Mouse (Mus musculus) hematopoietic stem cell, adult 5-6 weeks (primary cell): Measurements from ENCODE around the gene Paqr4. TPM values are rescaled to one million over a fixed set of nuclear protein-coding genes. Genes with fewer than 3 reads are reported as not detected.
A peak's percentile ranks its signal among the peaks of the same experiment; 100 is the strongest.

ENCODE experiments used
- ATAC-seq, 2 experiments: fragments of 125-278 bp in 1 of 2; replicated peaks in 1 of 2; 2 replicates each; pipeline ENCODE4 v1.8.0; 2016 to 2017; ENCODE audit warnings: inconsistent platforms in 2 of 2, mild to moderate bottlenecking in 2 of 2, moderate number of reproducible peaks in 2 of 2, low read depth in 1 of 2, moderate TSS enrichment in 1 of 2; ENCODE audit not compliant: low FRiP score in 2 of 2, poor library complexity in 2 of 2, severe bottlenecking in 2 of 2, insufficient read depth in 1 of 2, low TSS enrichment in 1 of 2
- total RNA-seq: library from RNA; stranded (forward); fragments of 172-1452, 232-1000 nt; gene quantifications from 2 replicates; pipeline ENCODE4 v1.2.3, GENCODE M21; 2017

Gene Paqr4
- total RNA-seq, 1 experiment from 2014 or later = 3.4 TPM

- peak; percentile 100 for ATAC-seq
Observed at GRCm38 (mm10) chr17:23700079-23700478, 40.6 kb downstream of the Paqr4 start.

- peak in 1 of 2 experiments; percentile 12; a peak in 1 of 4 replicates for ATAC-seq
Observed at GRCm38 (mm10) chr17:23699131-23700077, 41.3 kb downstream of the Paqr4 start.

GRCm38 (mm10) chr17:23695801-23696200 is 44.9 kb downstream of the Paqr4 start:
- ATAC-seq = no peak

GRCm38 (mm10) chr17:23694491-23694890 is 46.2 kb downstream of the Paqr4 start:
- ATAC-seq = no peak

Other genes with a start within 250 kb of the Paqr4 start
- gene Zfp213, start 176.6 kb downstream of the Paqr4 start, total RNA-seq = 6.4 and 11.4 TPM in 2 replicates
- gene Zfp13, start 141.4 kb downstream of the Paqr4 start, total RNA-seq = 0.25 TPM in 1 of 2 replicates, not detected in the other
- not detected in 2 replicates for gene Zscan10, start 140.0 kb downstream of the Paqr4 start, total RNA-seq
- 2.7 and 5.2 TPM in 2 replicates for gene Mmp25, start 95.6 kb downstream of the Paqr4 start, total RNA-seq
- not detected in 2 replicates for gene Bicdl2, start 80.4 kb downstream of the Paqr4 start, total RNA-seq
- 32.0 and 33.6 TPM in 2 replicates for gene Hcfc1r1, start 67.3 kb downstream of the Paqr4 start, total RNA-seq
- 34.0 and 48.2 TPM in 2 replicates for gene Thoc6, start 67.0 kb downstream of the Paqr4 start, total RNA-seq
- 6.3 and 24.1 TPM in 2 replicates for gene Tnfrsf12a, start 63.4 kb downstream of the Paqr4 start, total RNA-seq
- gene Cldn6, start 61.6 kb downstream of the Paqr4 start, total RNA-seq = not detected in 2 replicates
- gene Cldn9, start 56.8 kb downstream of the Paqr4 start, total RNA-seq = not detected in 2 replicates
- not detected in 2 replicates for gene 1520401A03Rik, start 18.1 kb downstream of the Paqr4 start, total RNA-seq
- 13.9 and 14.3 TPM in 2 replicates for gene Pkmyt1, start 14.5 kb downstream of the Paqr4 start, total RNA-seq
- gene Kremen2, start 5.0 kb upstream of the Paqr4 start, total RNA-seq = not detected in 2 replicates
- gene Flywch1, start 30.7 kb upstream of the Paqr4 start, total RNA-seq = 26.3 and 33.2 TPM in 2 replicates
- gene Flywch2, start 45.2 kb upstream of the Paqr4 start, total RNA-seq = 6.3 and 9.1 TPM in 2 replicates
- gene Srrm2, start 49.7 kb upstream of the Paqr4 start, total RNA-seq = 133 and 212 TPM in 2 replicates
- gene Elob, start 88.3 kb upstream of the Paqr4 start, total RNA-seq = 82.3 and 105 TPM in 2 replicates
- gene Prss33, start 95.2 kb upstream of the Paqr4 start, total RNA-seq = 0.65 TPM in 1 of 2 replicates, not detected in the other
- not detected in 2 replicates for gene Prss32, start 103.0 kb upstream of the Paqr4 start, total RNA-seq
- gene Prss41, start 103.3 kb upstream of the Paqr4 start, total RNA-seq = not detected in 2 replicates
- not detected in 2 replicates for gene Prss21, start 127.2 kb upstream of the Paqr4 start, total RNA-seq
- gene Dcpp1, start 140.0 kb upstream of the Paqr4 start, total RNA-seq = not detected in 2 replicates
- not detected in 2 replicates for gene Dcpp2, start 140.0 kb upstream of the Paqr4 start, total RNA-seq
- not detected in 2 replicates for gene Dcpp3, start 176.6 kb upstream of the Paqr4 start, total RNA-seq
- not detected in 2 replicates for gene Sbp, start 200.8 kb upstream of the Paqr4 start, total RNA-seq
- gene Sbpl, start 214.4 kb upstream of the Paqr4 start, total RNA-seq = not detected in 2 replicates
- gene Prss30, start 239.7 kb upstream of the Paqr4 start, total RNA-seq = 0.69 TPM in 1 of 2 replicates, not detected in the other